Mouse (Mus musculus): ENCODE measurements at regions not wholly inside any gene's neighbourhood (a gene's known extent, or its start where the extent isn't known, plus 50 kb on each side); places are given as distances from the start of the nearest gene placed in this dataset.

DNA sequence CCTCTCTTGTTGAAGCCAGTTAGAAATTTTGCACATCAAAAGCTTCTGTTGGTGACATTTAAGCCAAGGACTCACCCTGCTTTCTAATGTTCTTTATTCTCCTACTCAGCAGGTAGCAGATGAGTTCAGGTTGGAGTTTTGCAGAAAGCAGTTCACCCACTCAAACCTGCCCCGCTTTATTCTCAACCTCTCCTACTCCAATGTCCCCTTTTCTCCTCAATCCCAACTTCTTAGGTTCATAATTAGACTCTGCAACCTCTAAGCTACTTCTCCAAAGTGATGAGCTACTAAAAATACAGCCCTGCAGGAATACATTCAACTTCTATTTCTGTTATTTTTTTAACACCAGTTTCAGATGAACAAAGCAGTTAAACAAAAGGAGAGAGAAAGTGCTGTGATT lies 572.2 kb downstream of the Brinp1 start:
- no peak for DNase-seq (ENCODE audit: low spot score)

DNA sequence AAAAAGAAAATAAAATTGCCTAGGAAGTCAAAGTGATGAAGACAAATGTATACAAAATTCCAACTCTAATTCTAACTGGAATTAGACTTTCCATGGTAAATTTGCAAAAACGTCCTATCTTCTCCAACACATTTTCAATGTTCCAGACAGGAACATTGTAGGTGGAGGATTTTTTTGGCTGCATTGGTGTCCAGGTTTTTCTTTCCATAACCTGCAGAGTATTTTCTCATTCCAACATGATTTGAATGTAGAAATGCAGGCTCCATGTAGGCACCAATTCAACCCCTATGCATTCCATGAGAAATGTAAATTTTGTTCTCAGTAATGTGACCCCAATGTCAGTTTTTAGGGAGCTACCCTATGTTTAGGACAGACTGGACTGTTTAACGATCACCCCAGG lies 586.2 kb downstream of the Brinp1 start:
- no peak for DNase-seq (ENCODE audit: low spot score)

DNA sequence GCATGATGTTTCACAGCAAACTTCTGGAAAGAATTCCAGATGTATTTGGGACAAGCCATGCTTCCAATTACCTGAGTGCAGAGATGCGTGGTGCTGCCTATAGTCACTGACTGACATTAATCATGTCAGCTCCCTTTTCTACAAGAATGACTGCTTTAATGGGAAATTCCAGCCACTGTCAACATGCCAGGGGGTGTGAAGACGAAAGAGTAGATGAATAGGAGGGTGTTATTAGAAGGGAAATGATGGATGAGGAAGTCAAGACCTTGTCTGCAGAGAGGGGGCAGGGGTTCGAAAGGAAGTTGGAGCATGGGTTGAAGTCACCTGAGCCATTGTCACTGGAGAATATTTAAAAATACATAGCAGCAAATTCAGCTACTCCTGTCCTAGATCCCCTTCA lies 634.6 kb downstream of the Brinp1 start:
- DNase-seq (ENCODE audit: low spot score) = no peak

DNA sequence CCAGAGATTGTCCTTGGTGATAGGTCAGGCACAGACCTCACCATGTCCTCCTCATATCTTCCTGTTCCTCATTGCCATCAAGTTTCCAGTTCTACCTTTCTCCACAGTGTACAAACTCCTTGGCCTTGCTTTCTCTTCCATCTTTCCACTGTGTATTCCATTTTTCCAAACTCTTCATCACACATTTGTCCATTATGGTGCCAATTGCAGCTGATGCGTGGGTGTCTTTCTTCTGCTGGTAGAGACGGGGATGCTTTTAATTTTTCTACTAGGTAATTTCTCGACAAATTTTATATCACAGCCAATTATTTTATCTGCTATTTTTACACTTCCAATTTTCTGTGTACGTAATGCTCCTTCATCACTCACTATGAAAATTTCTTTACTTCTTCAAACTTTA lies 641.4 kb downstream of the Brinp1 start:
- no peak for DNase-seq (ENCODE audit: low spot score)

DNA sequence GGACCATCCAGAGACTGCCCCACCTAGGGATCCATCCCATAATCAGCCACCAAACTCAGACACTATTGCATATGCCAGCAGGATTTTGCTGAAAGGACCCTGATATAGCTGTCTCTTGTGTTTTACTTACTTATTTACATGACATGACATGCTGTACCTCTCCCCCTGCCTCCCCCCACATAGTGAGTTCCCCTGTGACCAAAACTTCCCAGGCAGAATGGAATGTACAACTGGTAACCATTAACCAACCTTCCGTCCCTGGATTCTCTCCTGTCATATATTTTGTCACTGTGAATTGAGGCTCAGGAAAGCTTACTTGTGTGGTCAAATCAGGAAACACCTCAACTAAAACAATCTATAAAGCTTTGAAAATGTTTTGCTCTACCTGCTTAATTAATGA lies 669.4 kb downstream of the Brinp1 start:
- no peak for DNase-seq (ENCODE audit: low spot score)

DNA sequence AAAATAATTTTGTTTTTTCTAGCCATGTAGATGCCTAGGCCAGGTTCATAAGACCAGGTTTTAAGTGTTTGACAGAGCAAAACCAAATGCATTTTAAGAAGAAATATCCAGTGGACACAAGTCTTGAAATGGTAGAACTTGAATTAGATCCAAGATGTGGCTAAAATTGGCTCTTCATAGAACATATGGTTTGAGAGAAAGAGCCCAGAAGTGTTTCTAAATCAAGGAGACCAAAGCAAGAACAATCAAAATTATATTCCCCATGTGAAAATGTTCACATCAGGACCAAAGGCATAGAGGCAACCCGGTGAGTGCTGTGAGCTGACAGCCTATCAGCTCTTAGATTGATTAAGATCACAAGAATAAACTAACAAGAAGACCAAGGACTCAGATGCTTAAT lies 673.3 kb downstream of the Brinp1 start:
- no peak for DNase-seq (ENCODE audit: low spot score)

DNA sequence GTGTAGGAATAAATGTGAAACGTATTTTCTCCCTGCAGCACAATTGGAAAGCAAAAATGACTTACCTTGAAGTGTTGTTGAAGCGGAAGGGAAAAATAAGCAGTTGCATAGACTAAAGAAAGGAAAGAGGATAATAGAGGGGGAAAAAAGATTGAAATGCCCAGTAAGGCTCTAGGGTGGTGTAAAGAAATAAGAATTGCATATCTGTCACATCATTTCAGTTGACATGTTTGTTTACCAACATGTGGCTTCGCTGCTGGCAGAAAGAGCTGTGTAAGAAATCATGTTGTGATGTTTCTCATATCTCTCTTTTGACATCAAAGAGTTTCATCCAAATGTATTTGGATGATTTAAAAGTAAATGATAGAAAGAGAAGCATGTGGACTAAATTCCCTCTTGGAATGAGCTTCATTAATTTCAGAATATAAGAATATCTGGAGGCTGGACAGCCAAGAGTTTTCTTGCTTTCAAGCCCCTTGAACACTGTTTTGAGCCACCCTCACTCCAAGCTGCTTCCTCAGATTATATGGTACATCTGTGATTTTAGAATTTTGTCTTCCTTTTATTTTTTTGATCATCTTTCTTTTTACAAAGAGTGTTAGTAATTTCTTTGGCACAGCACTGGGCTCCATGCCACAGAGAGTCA lies 679.0 kb downstream of the Brinp1 start:
- no peak for DNase-seq (ENCODE audit: low spot score)
